Mouse (Mus musculus) c-Kit-positive CD71-positive TER-119-negative erythroid progenitor cells, embryonic 14.5 days (primary cell): Measurements from ENCODE around the gene Pxylp1.

Source experiments
- DNase-seq: peaks from one replicate; pipeline ENCODE4 v3.0.0-alpha.2; 2013; ENCODE audit warnings: low read depth

Pxylp1 gene

GRCm38 (mm10) chr9:96860380-96861091 is 31.9 kb downstream of the Pxylp1 start:
- no peak for DNase-seq

- no peak for DNase-seq
Measured at GRCm38 (mm10) chr9:96859027-96859426, 33.4 kb downstream of the Pxylp1 start.

- no peak for DNase-seq
Measured at GRCm38 (mm10) chr9:96857838-96858237, 34.6 kb downstream of the Pxylp1 start.

GRCm38 (mm10) chr9:96853300-96854186 is 38.9 kb downstream of the Pxylp1 start:
- DNase-seq = no peak

- DNase-seq = no peak
Measured at GRCm38 (mm10) chr9:96851634-96852033, 40.8 kb downstream of the Pxylp1 start.

GRCm38 (mm10) chr9:96851036-96851435 is 41.4 kb downstream of the Pxylp1 start:
- no peak for DNase-seq

- DNase-seq = no peak
Measured at GRCm38 (mm10) chr9:96849012-96849411, 43.5 kb downstream of the Pxylp1 start.

- no peak for DNase-seq
Measured at GRCm38 (mm10) chr9:96846361-96846760, 46.1 kb downstream of the Pxylp1 start.

- DNase-seq = no peak
Measured at GRCm38 (mm10) chr9:96844798-96845209, 47.7 kb downstream of the Pxylp1 start.

- DNase-seq = no peak
Measured at GRCm38 (mm10) chr9:96839376-96839775, 53.1 kb downstream of the Pxylp1 start.

GRCm38 (mm10) chr9:96838864-96839263 is 53.6 kb downstream of the Pxylp1 start:
- DNase-seq = no peak

GRCm38 (mm10) chr9:96837781-96838420 is 54.6 kb downstream of the Pxylp1 start:
- DNase-seq = no peak

GRCm38 (mm10) chr9:96836984-96837383 is 55.5 kb downstream of the Pxylp1 start:
- no peak for DNase-seq

GRCm38 (mm10) chr9:96835374-96835921 is 57.0 kb downstream of the Pxylp1 start:
- DNase-seq = no peak

- DNase-seq = no peak
Measured at GRCm38 (mm10) chr9:96833606-96834005, 58.9 kb downstream of the Pxylp1 start.

GRCm38 (mm10) chr9:96832516-96832915 is 60.0 kb downstream of the Pxylp1 start:
- no peak for DNase-seq

GRCm38 (mm10) chr9:96830856-96831359 is 61.6 kb downstream of the Pxylp1 start:
- DNase-seq = no peak

GRCm38 (mm10) chr9:96829682-96830081 is 62.8 kb downstream of the Pxylp1 start:
- DNase-seq = no peak

- no peak for DNase-seq
Measured at GRCm38 (mm10) chr9:96828071-96828470, 64.4 kb downstream of the Pxylp1 start.

GRCm38 (mm10) chr9:96827002-96827785 is 65.3 kb downstream of the Pxylp1 start:
- DNase-seq = no peak

GRCm38 (mm10) chr9:96824857-96825256 is 67.6 kb downstream of the Pxylp1 start:
- no peak for DNase-seq
